Mouse (Mus musculus): Measurements from ENCODE around the gene Rimklb.

- no peak for TF ChIP-seq CTCF (IDR thresholded peaks at IDR 0.05)
- TF ChIP-seq EP300 (IDR thresholded peaks at IDR 0.05) = no peak
Observed at GRCm38 (mm10) chr6:122534032-122534431, 35.5 kb upstream of the Rimklb start.

All from lung, postnatal 0 days (tissue).